Mouse (Mus musculus) gastrocnemius, postnatal 25 days (tissue): ENCODE measurements at regions not wholly inside any gene's neighbourhood (a gene's known extent, or its start where the extent isn't known, plus 50 kb on each side); places are given as distances from the start of the nearest gene placed in this dataset.

Experiments
- DNase-seq: peaks from one replicate; pipeline ENCODE4 v3.0.0; 2022

- no peak for DNase-seq
Observed at GRCm38 (mm10) chr5:43089941-43090340, 143.0 kb upstream of the Cpeb2 start.

DNA sequence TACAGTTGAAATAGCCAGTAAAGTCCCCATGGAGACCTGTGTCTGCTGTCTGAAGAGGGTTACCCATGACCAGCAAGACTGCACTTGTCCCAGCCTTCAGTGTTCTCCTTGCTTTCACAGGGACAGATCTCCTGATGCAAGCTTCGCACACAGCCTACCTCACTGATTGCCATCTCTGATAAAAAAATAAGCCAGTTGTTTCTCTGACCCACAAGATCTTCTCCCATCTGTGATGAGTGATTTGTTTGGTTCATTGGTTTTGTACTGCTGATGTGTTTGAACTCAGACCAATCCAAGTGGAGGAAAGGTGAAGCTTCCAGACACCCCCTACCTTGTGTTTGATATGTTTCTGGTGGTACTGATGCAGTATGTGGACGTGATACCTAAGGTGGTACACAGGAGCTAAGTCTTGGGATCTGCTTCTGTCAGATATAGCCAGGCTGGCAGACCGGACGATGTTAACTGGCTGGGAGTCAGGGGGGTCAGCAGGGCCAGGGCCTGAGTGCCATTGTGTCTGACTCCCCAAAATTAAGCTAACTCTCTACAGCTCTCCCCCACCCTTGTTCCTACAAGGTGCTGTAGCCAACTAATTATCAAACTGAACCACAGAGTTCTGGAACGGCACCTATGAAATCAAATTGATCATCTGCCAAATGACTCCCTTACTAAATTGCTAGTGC, 139.2 kb upstream of the Cpeb2 start:
- no peak for DNase-seq

GRCm38 (mm10) chr5:43094329-43094898, 138.6 kb upstream of the Cpeb2 start:
- peak; percentile 31 for DNase-seq

GRCm38 (mm10) chr5:43102000-43102459, 130.9 kb upstream of the Cpeb2 start:
- no peak for DNase-seq

DNA sequence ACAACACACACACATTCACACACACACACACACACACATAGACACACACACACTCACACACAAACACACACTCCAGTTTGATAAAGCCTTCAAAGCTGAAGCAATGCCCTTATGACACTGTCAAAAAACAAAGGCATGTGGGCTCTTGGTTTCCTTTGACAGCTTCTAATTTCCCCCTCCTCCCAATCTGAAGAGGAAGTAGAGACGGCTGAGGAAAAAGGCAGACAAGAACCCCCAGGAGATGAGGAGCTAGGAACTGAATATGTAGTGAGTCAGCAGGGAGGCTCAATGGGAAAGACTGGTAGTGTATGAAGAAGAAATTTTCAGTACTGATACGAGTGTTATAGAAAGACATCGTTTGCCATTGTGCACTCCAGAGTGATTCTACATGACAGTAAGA, 130.4 kb upstream of the Cpeb2 start:
- no peak for DNase-seq

GRCm38 (mm10) chr5:43103728-43104127, 129.2 kb upstream of the Cpeb2 start:
- DNase-seq = no peak

GRCm38 (mm10) chr5:43105528-43105927, 127.4 kb upstream of the Cpeb2 start:
- DNase-seq = no peak

DNA sequence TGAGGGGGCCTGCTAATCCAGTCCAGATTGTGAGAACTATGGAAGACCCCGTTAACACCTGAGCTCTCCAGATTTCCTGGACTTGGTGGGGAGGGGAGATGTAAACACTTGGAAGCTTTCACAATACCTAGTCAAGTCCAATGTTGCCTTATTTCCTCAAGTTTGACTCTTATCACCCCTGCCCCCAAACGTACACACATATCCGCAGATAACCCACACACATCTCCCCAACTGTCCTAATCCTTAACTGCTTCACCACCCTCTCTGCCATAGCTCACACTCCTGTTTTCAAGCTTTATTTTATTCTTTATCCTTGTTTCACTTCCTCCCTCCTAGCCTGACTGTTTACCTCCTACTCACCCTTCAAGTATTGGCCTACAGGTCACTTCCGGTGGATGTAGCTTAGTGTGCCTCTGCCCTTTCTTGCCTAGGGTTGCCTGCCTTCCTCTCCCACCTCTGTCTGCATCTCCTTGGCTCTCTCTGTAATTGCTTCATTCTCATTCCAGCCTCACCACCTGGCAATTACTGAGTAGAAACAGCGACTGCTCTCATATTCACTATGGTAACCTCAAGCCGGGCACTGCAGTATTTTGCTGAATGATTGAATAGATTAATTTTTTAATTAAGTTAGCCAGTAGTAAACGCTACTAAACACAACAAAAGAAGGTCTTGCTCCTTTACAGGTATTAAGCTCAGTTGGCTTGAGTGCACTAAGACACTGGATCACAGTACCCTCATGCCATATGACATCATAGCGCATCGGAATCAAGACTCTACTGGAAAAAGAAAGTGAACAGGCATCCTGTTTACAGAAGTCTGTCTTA, 125.3 kb upstream of the Cpeb2 start:
- no peak for DNase-seq

- DNase-seq = no peak
Observed at GRCm38 (mm10) chr5:43108260-43108589, 124.7 kb upstream of the Cpeb2 start.

GRCm38 (mm10) chr5:43110122-43110521, 122.8 kb upstream of the Cpeb2 start:
- DNase-seq = no peak

GRCm38 (mm10) chr5:43111740-43112139, 121.2 kb upstream of the Cpeb2 start:
- no peak for DNase-seq

DNA sequence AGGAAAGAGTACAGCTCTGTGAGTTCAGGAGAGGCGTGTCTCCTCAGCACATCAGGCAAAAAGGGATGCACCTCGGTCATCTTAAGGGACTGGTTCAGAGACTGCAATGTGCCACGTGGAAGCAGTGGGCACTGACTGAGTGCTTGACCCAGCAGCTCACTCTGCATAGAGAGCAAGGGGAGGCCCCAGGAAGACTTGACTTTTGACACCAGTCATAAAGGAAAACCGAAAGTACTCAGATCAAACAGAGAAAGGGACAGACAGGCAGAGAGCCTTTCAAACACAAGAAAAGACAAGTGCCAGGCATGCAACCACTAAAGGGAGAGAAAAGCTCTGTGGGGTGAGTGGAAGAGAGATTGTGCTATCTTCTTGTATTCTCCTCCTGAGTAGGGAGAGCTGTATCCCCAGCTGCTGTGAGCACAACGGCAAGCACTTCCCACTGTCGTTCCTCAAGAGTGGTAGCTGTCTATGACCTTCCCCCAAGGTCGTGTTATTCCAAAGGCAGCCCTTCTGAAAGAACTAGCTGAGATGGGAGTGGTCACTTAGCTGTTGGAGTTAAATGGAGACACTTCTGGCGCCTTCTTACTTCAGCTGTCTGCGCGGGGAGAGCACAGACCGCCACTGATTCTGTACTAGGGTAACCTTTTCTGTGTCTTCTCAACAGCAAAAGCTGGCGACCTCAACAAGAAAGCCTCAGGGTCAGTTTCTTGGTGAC, 119.4 kb upstream of the Cpeb2 start:
- no peak for DNase-seq

- no peak for DNase-seq
Observed at GRCm38 (mm10) chr5:43115507-43115906, 117.5 kb upstream of the Cpeb2 start.

DNA sequence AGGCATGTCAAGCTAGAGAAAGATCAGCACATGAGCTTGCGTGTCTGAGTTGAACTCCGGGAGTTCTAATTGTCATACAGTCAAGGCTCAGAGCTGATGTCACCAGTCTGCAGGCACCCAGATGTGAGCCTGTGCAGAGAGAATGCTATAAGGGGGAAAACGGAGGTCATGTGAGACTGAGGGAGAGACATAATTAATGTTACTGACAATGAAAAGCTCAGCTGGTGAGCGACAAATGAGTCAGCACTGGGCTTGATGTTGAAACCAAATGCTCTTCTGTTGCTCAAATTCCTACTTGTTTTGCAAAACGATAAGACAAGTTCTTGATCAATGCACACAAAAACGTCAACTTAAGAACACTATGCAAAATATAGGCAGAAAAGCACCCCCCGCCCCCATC, 116.1 kb upstream of the Cpeb2 start:
- DNase-seq = no peak

DNA sequence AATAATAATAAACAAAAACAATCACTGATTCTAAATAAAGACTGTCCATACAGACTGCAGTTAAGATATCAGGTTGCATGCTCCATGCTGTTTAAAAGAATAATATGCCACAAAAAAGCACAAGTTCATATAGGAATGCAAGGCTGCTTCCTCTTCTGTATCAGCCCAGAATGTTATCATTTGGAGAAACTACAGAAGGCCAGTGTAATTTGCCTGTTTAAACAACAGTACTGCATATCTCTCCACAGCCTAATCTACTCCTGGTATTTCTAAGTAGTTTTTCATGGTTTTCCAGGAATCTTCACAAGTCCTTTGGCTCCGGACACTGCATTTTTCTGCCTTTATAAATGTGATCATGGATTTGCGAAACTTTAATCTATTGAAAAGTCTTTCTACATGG, 111.9 kb upstream of the Cpeb2 start:
- DNase-seq = no peak

DNA sequence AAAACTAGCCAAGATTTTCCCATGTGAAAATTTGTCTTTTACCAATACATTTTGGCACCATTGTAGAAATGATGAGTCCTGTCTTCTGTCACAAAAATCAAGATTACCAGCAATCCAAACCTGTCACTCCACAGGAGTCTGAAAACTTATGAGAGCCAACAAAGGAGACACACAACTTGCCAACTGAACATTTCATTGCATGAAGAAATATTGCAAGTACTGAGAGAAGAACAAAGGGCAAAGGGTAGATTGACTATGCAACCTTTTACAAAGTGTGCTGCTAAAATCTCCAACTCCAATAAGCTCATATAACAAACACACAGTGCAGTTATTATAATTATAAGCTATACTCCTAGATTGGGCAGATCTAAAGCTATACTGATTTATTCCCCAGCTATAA, 108.7 kb upstream of the Cpeb2 start:
- DNase-seq = no peak

DNA sequence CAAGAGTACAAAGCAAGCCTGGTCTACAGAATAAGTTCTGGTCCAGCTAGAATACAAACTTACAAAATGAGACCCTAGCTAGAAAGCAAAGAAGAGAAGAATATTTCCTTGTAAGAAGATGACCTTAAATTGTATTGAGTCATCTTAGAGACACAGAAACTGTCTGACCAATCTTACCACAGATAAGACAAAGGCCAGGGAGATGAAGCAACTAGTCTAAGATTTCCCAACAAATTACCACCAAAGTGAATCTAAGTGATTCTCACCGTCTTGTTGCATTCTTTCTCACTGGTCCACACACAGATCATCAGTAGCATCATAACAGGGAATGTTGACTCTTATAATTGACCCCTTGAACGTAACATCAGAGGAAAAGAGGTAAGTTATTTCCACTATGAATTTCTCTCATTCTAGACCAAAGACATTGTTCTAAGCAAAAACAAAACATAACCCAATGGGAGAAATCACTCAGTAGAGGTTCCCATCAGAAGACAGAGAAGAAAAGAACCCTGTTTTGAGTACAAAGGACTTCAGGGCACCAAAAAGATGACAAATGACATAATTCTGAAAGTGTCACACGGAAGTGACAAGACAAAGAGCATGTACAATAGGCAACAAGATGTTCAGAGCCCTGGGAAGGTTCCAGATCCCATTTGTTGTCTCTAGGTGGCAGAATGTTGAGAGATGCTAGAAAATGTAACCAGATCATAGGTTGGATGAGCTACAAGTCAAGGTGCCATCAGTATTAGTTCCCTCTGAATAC, 107.0 kb upstream of the Cpeb2 start:
- no peak for DNase-seq

DNA sequence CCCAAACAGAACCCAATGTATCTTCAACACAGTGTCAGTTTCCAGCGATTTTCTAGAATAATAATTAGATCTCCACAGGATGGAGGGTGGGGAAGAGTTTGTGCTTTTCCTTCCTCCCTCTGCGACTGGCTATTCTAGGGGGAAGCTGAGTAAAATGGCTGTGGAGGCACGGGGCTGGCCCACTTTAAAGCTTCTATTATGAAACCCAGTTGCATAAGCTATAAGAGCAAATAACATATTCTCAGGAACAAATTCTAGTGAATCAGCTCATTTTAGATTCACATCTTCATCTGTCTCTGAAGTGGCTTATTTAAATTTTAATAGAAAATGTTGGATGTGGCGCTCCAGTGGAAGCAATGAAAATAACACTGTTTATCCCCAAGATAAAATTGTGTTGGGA, 102.6 kb upstream of the Cpeb2 start:
- DNase-seq = no peak

DNA sequence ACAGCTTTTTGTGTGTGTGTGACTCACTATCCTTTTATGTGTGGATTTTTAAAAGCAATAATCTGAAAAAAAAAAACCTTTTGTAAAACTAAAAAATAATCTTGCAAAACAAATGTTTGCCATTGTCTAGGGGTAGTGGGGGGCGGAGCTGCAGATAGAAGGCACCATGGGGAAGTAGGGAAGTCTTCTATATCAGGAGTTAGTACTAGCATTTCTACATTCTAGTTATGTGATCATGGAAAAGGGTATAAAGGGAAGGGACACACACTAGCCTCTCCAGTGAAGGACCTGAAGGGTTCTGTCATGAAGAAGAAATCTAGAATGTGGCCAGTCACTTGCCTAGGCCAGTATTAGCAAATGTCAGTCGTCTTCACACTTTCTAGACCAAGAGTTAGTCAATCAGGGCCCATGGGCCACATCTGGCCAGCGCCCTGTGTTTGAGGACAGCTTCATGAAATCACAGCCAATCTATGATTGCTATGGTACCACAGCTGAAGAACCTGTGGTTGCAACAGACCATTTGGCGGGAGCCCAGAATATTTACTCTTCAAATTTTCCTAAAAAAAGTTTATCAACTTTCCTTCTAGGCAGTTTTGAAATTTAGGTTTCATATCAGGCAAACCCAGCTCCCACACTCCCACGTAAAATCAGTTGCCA, 101.9 kb upstream of the Cpeb2 start:
- DNase-seq = no peak

DNA sequence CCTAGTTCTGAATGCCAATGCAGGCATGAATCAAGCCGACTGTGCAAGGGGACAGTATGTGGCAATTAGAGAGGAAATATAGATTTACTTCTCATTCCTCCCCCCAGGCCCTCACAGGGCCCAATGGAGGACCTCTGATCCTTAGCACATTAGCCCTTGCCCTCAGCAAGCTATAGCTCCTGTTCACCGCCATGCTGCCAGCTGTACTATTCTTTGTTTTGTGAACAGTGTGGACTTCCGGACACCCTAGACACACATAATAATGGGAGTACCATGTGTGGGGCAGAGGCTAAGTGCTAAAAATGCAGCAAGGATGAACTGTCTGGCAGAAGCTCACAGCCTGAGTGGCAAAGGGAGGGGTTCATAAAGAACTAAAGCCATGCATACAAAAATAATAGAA, 99.3 kb upstream of the Cpeb2 start:
- no peak for DNase-seq

DNA sequence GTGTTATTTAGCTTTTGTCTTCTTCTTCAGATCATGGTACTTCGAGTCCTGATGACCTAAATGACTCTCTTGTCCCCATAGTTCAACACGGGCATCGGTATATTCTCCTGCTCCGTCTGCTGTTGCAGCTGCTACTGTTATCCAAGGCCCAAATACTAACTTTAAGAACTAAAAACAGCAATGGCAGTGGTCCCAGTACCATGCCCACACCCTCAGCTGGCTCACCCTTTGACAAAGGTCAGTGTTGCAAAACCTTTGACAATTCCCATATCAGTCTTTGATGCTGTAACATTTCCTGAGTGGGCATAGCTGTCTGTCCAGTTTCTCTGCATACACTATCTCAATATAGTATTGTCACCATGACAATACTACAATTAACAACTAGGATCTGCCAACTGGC, 96.8 kb upstream of the Cpeb2 start:
- DNase-seq = no peak

DNA sequence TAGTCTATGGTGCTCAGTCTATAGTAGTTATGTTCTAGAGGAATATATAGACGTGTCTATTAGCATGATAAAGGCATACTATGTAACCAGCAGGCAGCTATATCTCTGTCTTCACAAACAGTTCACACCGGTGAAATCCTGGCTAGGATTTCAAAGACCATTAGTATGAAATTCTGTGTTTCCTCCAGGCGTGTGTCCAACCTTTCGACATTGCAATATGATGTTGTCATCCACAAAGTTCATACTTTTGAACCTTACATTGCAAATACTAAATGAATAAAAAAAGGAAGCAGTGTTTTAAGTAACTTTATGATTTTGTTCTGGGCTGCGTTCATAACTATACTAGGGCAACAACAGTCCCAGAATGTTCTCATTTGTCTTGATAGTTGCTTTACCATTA, 95.2 kb upstream of the Cpeb2 start:
- no peak for DNase-seq
